Mouse (Mus musculus) hindbrain, embryonic 15.5 days (tissue): ENCODE data around the gene Kcnd3. TPM values are rescaled to one million over a fixed set of nuclear protein-coding genes. Genes with fewer than 3 reads are reported as not detected.

ENCODE experiments used
- ATAC-seq: fragments of 200-750 bp; cut with Nextera tagmentation; 2 replicates; pipeline ENCODE4 v1.8.0; 2017; ENCODE audit warnings: low read depth, moderate number of reproducible peaks, moderate TSS enrichment; ENCODE audit not compliant: low FRiP score
- H3K27ac ChIP-seq: fragments of 300-500 bp; sonication (generic); replicated peaks from 2 replicates; pipeline ENCODE4 v1.5.1; 2015; ENCODE audit warnings: mild to moderate bottlenecking, inconsistent platforms
- H3K27me3 ChIP-seq: fragments of 300-500 bp; sonication (generic); 2 replicates; pipeline ENCODE4 v1.6.1; 2015; ENCODE audit warnings: control low read depth, inconsistent platforms
- H3K36me3 ChIP-seq: fragments of 300-500 bp; sonication (generic); 2 replicates; pipeline ENCODE4 v1.6.1; 2015; ENCODE audit warnings: control low read depth, inconsistent platforms
- H3K4me1 ChIP-seq: fragments of 300-500 bp; sonication (generic); replicated peaks from 2 replicates; pipeline ENCODE4 v1.6.1; 2015; ENCODE audit warnings: control low read depth, inconsistent platforms
- H3K4me2 ChIP-seq: fragments of 300-500 bp; sonication (generic); 2 replicates; pipeline ENCODE4 v1.6.1; 2015; ENCODE audit warnings: moderate library complexity, mild to moderate bottlenecking, inconsistent platforms
- H3K4me3 ChIP-seq: fragments of 300-500 bp; sonication (generic); 2 replicates; pipeline ENCODE4 v1.5.1; 2015; ENCODE audit warnings: mild to moderate bottlenecking, inconsistent platforms
- H3K9ac ChIP-seq: fragments of 300-500 bp; sonication (generic); 2 replicates; pipeline ENCODE4 v1.6.1; 2015; ENCODE audit warnings: inconsistent platforms
- H3K9me3 ChIP-seq: fragments of 300-500 bp; sonication (generic); 2 replicates; pipeline ENCODE4 v1.6.1; 2016; ENCODE audit warnings: control low read depth, inconsistent platforms
- WGBS: fragments of 180-500 bp; shearing (Covaris S2); methylation state at CpG from one replicate; pipeline ENCODE4 v1.1.7; 2015; 5-methylcytosine and 5-hydroxymethylcytosine counted together
- polyA plus RNA-seq: library from polyadenylated mRNA; unstranded; fragments of >200 nt; fragmentation: Nextera tagmentation; extraction: Ambion mirVana; gene quantifications from 2 replicates; pipeline ENCODE4 v1.2.1, GENCODE M21; 2015

Gene Kcnd3
- polyA plus RNA-seq, 1 experiment from 2014 or later, result 10.0 TPM

- Histone ChIP-seq H3K4me3 (no peak overlapping the region), H3K27me3 (no peaks in the 10 kb centered on the region), H3K36me3 (no peaks in the 10 kb centered on the region)
These were observed 29.7 kb upstream of the Kcnd3 start for GRCm38 (mm10) chr3:105422391-105422790.

GRCm38 (mm10) chr3:105423427-105423826, 28.7 kb upstream of the Kcnd3 start:
- Histone ChIP-seq H3K9ac (no peak overlapping the region), H3K36me3 (no peaks in the 10 kb centered on the region), H3K27ac (no peak overlapping the region), H3K4me1 (no peaks in the 10 kb centered on the region), H3K9me3 (0 out of 2 replicates have a peak, but pooled peaks cover 5% of the 10 kb centered on the region), H3K4me2 (no peak overlapping the region), H3K4me3 (no peak overlapping the region), H3K27me3 (no peaks in the 10 kb centered on the region)
- 78% methylated on average over 4 of the region's 4 CpGs for WGBS
- ATAC-seq, result no peak

More at GRCm38 (mm10) chr3:105422391-105422790, 29.7 kb upstream of the Kcnd3 start:
- Histone ChIP-seq H3K9me3 (0 out of 2 replicates have a peak, but pooled peaks cover 5% of the 10 kb centered on the region), H3K9ac (no peak overlapping the region), H3K27ac (no peak overlapping the region), H3K4me1 (no peaks in the 10 kb centered on the region), H3K4me2 (no peak overlapping the region)
- no peak for ATAC-seq

- Histone ChIP-seq H3K27ac (no peak overlapping the region), H3K36me3 (no peaks in the 10 kb centered on the region), H3K4me3 (no peak overlapping the region), H3K4me2 (no peak overlapping the region), H3K9ac (no peak overlapping the region), H3K27me3 (no peaks in the 10 kb centered on the region), H3K9me3 (no peaks in the 10 kb centered on the region), H3K4me1 (no peaks in the 10 kb centered on the region)
- no peak for ATAC-seq
These were observed 23.5 kb upstream of the Kcnd3 start for GRCm38 (mm10) chr3:105428586-105428985.

GRCm38 (mm10) chr3:105436383-105436782, 15.7 kb upstream of the Kcnd3 start:
- no peaks in the 10 kb centered on the region for H3K9me3 ChIP-seq
- H3K27me3 ChIP-seq, result no peaks in the 10 kb centered on the region
- 5% methylated on average over 2 of the region's 2 CpGs for WGBS
- ATAC-seq, result 0 out of 2 replicates have a peak, but pooled peaks have one; percentile 69
- no peak overlapping the region for H3K9ac ChIP-seq
- H3K36me3 ChIP-seq, result no peaks in the 10 kb centered on the region
- H3K4me2 ChIP-seq, result no peak overlapping the region
- no peak overlapping the region for H3K27ac ChIP-seq
- H3K4me1 ChIP-seq, result peaks cover 6% of the 10 kb centered on the region
- no peak overlapping the region for H3K4me3 ChIP-seq

GRCm38 (mm10) chr3:105436971-105437370, 15.2 kb upstream of the Kcnd3 start:
- ATAC-seq, result no peak
- Histone ChIP-seq H3K36me3 (no peaks in the 10 kb centered on the region), H3K4me3 (no peak overlapping the region), H3K9ac (no peak overlapping the region), H3K27ac (no peak overlapping the region), H3K4me2 (no peak overlapping the region), H3K9me3 (no peaks in the 10 kb centered on the region), H3K4me1 (peaks cover 6% of the 10 kb centered on the region), H3K27me3 (no peaks in the 10 kb centered on the region)
- WGBS, result 93% methylated on average over 11 of the region's 11 CpGs

GRCm38 (mm10) chr3:105440873-105441495, 11.1 kb upstream of the Kcnd3 start:
- no peaks in the 10 kb centered on the region for H3K27me3 ChIP-seq
- no peak overlapping the region for H3K9ac ChIP-seq
- no peak overlapping the region for H3K4me3 ChIP-seq
- H3K36me3 ChIP-seq, result no peaks in the 10 kb centered on the region
- H3K4me1 ChIP-seq, result peaks cover 6% of the 10 kb centered on the region
- H3K27ac ChIP-seq, result no peak overlapping the region
- no peaks in the 10 kb centered on the region for H3K9me3 ChIP-seq
- 71% methylated on average over 4 of the region's 4 CpGs for WGBS
- no peak overlapping the region for H3K4me2 ChIP-seq
- no peak for ATAC-seq

- peak overlapping the region; percentile 84; the same call in 1 of the 2 replicates for H3K9ac ChIP-seq
- peak overlapping the region; percentile 96 for H3K4me2 ChIP-seq
- 2% methylated on average over 22 of the region's 22 CpGs for WGBS
- H3K9me3 ChIP-seq, result no peaks in the 10 kb centered on the region
- H3K4me1 ChIP-seq, result peaks cover 49% of the 10 kb centered on the region
- ATAC-seq, result no peak; the same call in 1 of the 2 replicates
- peak overlapping the region; percentile 91 for H3K4me3 ChIP-seq
- H3K36me3 ChIP-seq, result no peaks in the 10 kb centered on the region
- H3K27me3 ChIP-seq, result no peaks in the 10 kb centered on the region
- H3K27ac ChIP-seq, result peak overlapping the region; percentile 85
These were observed 1.3 kb upstream of the Kcnd3 start for GRCm38 (mm10) chr3:105450641-105451470.

- Histone ChIP-seq H3K27ac (peak overlapping the region; percentile 85), H3K36me3 (no peaks in the 10 kb centered on the region), H3K4me1 (peaks cover 49% of the 10 kb centered on the region), H3K9ac (peak overlapping the region; percentile 84), H3K27me3 (no peaks in the 10 kb centered on the region), H3K4me3 (peak overlapping the region; percentile 91), H3K9me3 (no peaks in the 10 kb centered on the region), H3K4me2 (peak overlapping the region; percentile 96)
- ATAC-seq, result peak; percentile 61
- WGBS, result under 1% methylated on average over 56 of the region's 60 CpGs
These were observed 555 bp downstream of the Kcnd3 start for GRCm38 (mm10) chr3:105452556-105453213.

GRCm38 (mm10) chr3:105453214-105453950, 1.3 kb downstream of the Kcnd3 start:
- ATAC-seq, result no peak
- under 1% methylated on average over 19 of the region's 19 CpGs for WGBS
- H3K27me3 ChIP-seq, result no peaks in the 10 kb centered on the region

GRCm38 (mm10) chr3:105457657-105458056, 5.5 kb downstream of the Kcnd3 start:
- H3K27ac ChIP-seq, result no peak overlapping the region
- no peaks in the 10 kb centered on the region for H3K9me3 ChIP-seq
- peaks cover 35% of the 10 kb centered on the region for H3K4me1 ChIP-seq
- H3K4me3 ChIP-seq, result no peak overlapping the region
- no peak for ATAC-seq
- H3K9ac ChIP-seq, result no peak overlapping the region
- H3K36me3 ChIP-seq, result peaks cover 12% of the 10 kb centered on the region
- no peak overlapping the region for H3K4me2 ChIP-seq
- no peaks in the 10 kb centered on the region for H3K27me3 ChIP-seq
- 88% methylated on average over 4 of the region's 4 CpGs for WGBS

More at GRCm38 (mm10) chr3:105453214-105453950, 1.3 kb downstream of the Kcnd3 start:
- Histone ChIP-seq H3K27ac (peak overlapping the region; percentile 85), H3K4me1 (peaks cover 49% of the 10 kb centered on the region), H3K4me3 (peak overlapping the region; percentile 91), H3K4me2 (peak overlapping the region; percentile 96), H3K9ac (peak overlapping the region; percentile 84), H3K9me3 (no peaks in the 10 kb centered on the region), H3K36me3 (no peaks in the 10 kb centered on the region)

GRCm38 (mm10) chr3:105466538-105466937, 14.4 kb downstream of the Kcnd3 start:
- Histone ChIP-seq H3K27me3 (no peaks in the 10 kb centered on the region), H3K36me3 (no peaks in the 10 kb centered on the region), H3K9ac (no peak overlapping the region), H3K4me3 (no peak overlapping the region), H3K9me3 (no peaks in the 10 kb centered on the region), H3K4me1 (peaks cover 20% of the 10 kb centered on the region), H3K4me2 (no peak overlapping the region), H3K27ac (no peak overlapping the region)
- no peak for ATAC-seq
- 77% methylated on average over 8 of the region's 8 CpGs for WGBS
